Mouse (Mus musculus) heart, embryonic 10.5 days (tissue): ENCODE data around the gene Wnt16. TPM values are rescaled to one million over a fixed set of nuclear protein-coding genes. Genes with fewer than 3 reads are reported as not detected.
A peak's percentile ranks its signal among the peaks of the same experiment; 100 is the strongest.

Experiments used
- DNase-seq: peaks from one replicate; pipeline ENCODE4 v3.0.0-alpha.2; 2017; ENCODE audit warnings: low spot score
- H3K27ac ChIP-seq: fragments of 300-500 bp; sonication (generic); 2 replicates; pipeline ENCODE4 v1.5.1; 2016; ENCODE audit warnings: mild to moderate bottlenecking
- H3K27me3 ChIP-seq: fragments of 300-500 bp; sonication (generic); 2 replicates; pipeline ENCODE4 v1.6.1; 2016; ENCODE audit warnings: mild to moderate bottlenecking; ENCODE audit not compliant: poor library complexity, insufficient read depth, severe bottlenecking
- H3K36me3 ChIP-seq: fragments of 300-500 bp; sonication (generic); 2 replicates; pipeline ENCODE4 v1.6.1; 2016; ENCODE audit warnings: mild to moderate bottlenecking, moderate library complexity
- H3K4me1 ChIP-seq: fragments of 300-500 bp; sonication (generic); 2 replicates; pipeline ENCODE4 v1.6.1; 2016; ENCODE audit warnings: mild to moderate bottlenecking
- H3K4me3 ChIP-seq: fragments of 300-500 bp; sonication (generic); 2 replicates; pipeline ENCODE4 v1.5.1; 2016; ENCODE audit warnings: mild to moderate bottlenecking, moderate library complexity
- H3K9me3 ChIP-seq: fragments of 300-500 bp; sonication (generic); 2 replicates; pipeline ENCODE4 v1.6.1; 2016; ENCODE audit warnings: mild to moderate bottlenecking, moderate library complexity
- WGBS: fragments of 180-500 bp; shearing (Covaris S2); methylation state at CpG from one replicate; pipeline ENCODE4 v1.1.7; 2016; 5-methylcytosine and 5-hydroxymethylcytosine counted together
- polyA plus RNA-seq: library from polyadenylated mRNA; unstranded; fragments of >200 nt; fragmentation: Nextera tagmentation; extraction: Ambion mirVana; gene quantifications from 2 replicates; pipeline ENCODE4 v1.2.1, GENCODE M21; 2016

The Wnt16 gene
- polyA plus RNA-seq, 1 experiment from 2014 or later, result 0.09 TPM

DNA sequence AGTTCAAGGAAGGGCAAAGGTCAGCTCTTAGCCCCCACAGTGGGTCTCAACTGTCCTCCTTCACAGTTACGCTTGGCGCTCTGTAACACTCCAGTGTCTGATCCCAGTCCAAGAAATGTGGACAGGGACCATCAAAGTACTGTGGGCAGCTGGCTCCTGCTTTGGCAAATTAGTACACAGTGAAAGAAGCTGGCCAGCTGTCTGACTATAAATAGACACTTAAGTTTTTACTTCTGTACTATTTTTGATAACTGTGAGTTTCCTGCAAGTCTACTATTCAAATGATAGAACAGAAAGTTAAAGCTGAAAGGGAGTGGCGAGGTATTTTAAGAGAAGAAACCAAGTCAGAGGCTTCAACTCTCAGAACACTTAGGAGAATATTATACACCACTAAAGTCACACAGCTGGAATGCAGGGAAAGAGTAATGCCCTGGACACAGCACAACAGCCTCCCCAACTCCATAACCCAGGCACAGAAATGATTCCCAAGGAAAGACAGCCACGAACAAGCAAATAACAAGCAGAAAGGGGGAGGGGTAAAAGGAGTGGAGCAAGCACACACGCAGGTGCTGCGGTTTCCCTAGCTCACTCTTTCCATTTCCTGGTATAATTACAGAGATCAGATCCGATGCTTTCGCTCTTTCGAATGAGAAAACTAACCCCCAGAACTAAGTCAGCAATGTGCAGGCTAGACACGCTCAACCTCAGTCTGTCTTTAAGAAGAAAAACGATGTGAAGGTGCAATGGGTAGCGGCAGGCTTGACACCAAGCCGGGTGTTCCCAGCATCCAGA lies 42.3 kb downstream of the Wnt16 start:
- H3K9me3 ChIP-seq, result no peaks in the 10 kb centered on the region
- H3K36me3 ChIP-seq, result no peaks in the 10 kb centered on the region
- H3K27ac ChIP-seq, result no peak overlapping the region
- peaks cover 2% of the 10 kb centered on the region; the same call in 1 of the 2 replicates for H3K4me1 ChIP-seq
- no peak overlapping the region for H3K4me3 ChIP-seq
- H3K27me3 ChIP-seq, result no peaks in the 10 kb centered on the region
- no peak for DNase-seq
- WGBS, result 87% methylated on average over 13 of the region's 13 CpGs

GRCm38 (mm10) chr6:22332548-22332947 lies 44.5 kb downstream of the Wnt16 start:
- peaks cover 2% of the 10 kb centered on the region; the same call in 1 of the 2 replicates for H3K4me1 ChIP-seq
- no peak for DNase-seq
- 0 out of 2 replicates have a peak, but pooled peaks cover 1% of the 10 kb centered on the region for H3K36me3 ChIP-seq
- no peaks in the 10 kb centered on the region for H3K9me3 ChIP-seq
- WGBS, result 88% methylated on average over 2 of the region's 2 CpGs
- no peak overlapping the region for H3K4me3 ChIP-seq
- no peaks in the 10 kb centered on the region for H3K27me3 ChIP-seq
- H3K27ac ChIP-seq, result no peak overlapping the region

DNA sequence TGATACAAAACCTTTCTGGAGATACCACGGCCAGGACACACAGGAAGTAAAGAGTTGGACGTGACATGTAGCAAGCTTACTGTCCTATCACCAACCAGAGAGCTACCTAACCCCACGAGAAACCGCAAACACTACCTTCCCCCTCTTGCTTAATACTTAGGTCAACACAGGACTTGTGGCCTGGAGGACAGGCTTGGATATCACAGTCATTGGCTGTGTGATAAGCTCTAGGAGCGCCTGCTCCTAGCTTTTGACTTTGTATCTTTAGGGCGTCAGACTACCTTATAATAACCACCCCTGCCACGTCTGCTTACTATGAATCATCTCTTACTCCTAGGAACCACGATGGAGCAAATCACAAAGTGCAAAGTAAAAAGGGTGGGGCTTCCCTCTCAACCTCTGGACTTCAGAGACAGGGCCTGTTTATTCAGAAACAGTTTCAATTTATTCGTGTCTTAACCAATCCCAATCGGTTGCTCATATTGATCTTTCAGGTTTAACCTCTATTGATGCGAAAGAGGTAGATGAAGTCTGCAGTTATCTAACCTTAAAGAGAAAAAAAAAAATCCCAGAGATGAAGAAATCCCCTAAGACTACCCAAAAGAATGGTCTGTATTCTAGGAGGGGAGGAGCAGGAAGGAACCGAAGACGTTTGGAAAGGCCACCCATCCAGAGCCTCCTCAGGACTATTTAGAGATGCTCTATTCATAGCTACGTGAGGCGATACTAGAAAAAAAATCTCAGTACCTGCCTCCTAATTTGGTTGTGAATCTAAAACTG lies 51.9 kb downstream of the Wnt16 start:
- 81% methylated on average over 15 of the region's 15 CpGs for WGBS
- H3K4me3 ChIP-seq, result no peak overlapping the region
- H3K27me3 ChIP-seq, result no peaks in the 10 kb centered on the region
- peaks cover 21% of the 10 kb centered on the region for H3K36me3 ChIP-seq
- peaks cover 13% of the 10 kb centered on the region for H3K4me1 ChIP-seq
- no peak for DNase-seq
- no peaks in the 10 kb centered on the region for H3K9me3 ChIP-seq
- no peak overlapping the region for H3K27ac ChIP-seq

- Histone ChIP-seq H3K9me3 (no peaks in the 10 kb centered on the region), H3K4me3 (no peak overlapping the region), H3K27ac (no peak overlapping the region), H3K36me3 (peaks cover 21% of the 10 kb centered on the region), H3K27me3 (no peaks in the 10 kb centered on the region), H3K4me1 (peaks cover 15% of the 10 kb centered on the region)
- no peak for DNase-seq
- WGBS, result 92% methylated on average over 14 of the region's 14 CpGs
These were observed 52.8 kb downstream of the Wnt16 start for GRCm38 (mm10) chr6:22340779-22341178.

DNA sequence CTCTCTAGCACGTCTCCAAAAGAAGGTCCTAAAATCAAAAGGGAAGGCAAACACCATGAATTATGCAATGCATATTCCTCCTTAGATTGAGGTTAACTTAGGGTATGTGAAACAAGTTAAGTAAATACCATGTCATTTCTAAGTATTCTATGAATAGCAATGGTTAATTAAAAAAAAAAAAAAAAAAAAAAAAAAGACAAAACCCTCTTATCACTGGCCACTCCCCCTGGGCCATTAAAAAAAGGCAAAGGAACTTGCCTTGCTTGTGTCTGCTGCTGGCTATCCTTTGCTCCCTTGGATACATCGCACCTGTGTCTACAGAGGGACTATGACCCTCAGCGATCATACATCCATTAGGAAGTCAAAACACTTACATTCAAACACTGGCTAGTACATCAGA lies 55.3 kb downstream of the Wnt16 start:
- 92% methylated on average over 3 of the region's 3 CpGs for WGBS
- Histone ChIP-seq H3K36me3 (peaks cover 15% of the 10 kb centered on the region; the same call in 1 of the 2 replicates), H3K27me3 (no peaks in the 10 kb centered on the region), H3K4me1 (peaks cover 27% of the 10 kb centered on the region), H3K4me3 (no peak overlapping the region), H3K27ac (no peak overlapping the region), H3K9me3 (no peaks in the 10 kb centered on the region)
- no peak for DNase-seq

DNA sequence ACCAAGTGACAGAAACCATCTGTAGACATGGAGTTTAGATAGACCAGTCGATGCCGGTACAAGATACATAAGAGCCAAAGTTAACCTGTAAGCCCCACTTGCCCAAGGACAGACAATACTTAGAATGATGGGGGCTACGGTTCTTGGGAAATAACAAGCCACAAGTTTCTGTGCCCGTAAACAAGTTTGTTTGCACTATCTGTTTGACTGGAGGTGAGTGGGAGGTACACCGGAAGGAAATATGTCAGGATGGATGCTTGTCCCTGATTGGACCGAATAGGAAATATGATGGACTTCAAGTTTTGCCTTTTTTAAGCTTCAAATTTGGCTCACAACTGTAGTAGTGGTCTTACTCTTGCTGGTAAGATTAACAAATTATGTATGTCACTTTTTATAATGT lies 55.7 kb downstream of the Wnt16 start:
- Histone ChIP-seq H3K27me3 (no peaks in the 10 kb centered on the region), H3K9me3 (no peaks in the 10 kb centered on the region), H3K4me3 (no peak overlapping the region), H3K4me1 (peaks cover 27% of the 10 kb centered on the region), H3K36me3 (peaks cover 14% of the 10 kb centered on the region; the same call in 1 of the 2 replicates), H3K27ac (no peak overlapping the region)
- DNase-seq, result no peak
- 85% methylated on average over 6 of the region's 6 CpGs for WGBS

DNA sequence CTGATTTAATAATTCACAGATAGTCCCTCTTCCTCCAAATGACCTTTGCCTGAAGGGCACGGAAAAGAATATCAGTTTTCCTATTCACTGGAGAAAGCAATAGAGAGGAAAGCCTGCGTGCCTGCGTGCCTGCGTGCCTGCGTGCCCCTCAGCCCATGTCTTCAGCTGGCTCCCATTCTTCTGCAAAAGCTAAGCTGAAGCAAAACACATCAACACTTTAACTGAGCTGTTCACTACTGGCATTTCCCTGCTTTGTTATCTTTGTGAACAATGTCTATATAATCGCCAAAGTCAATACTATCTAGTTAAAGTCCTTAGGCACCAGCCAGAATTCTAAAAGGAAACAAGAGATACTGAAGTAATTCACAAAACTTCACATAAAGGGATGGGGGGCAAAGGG lies 56.4 kb downstream of the Wnt16 start:
- WGBS, result 51% methylated on average over 6 of the region's 6 CpGs
- no peaks in the 10 kb centered on the region for H3K9me3 ChIP-seq
- peak overlapping the region; percentile 69; the same call in 1 of the 2 replicates for H3K27ac ChIP-seq
- no peaks in the 10 kb centered on the region for H3K27me3 ChIP-seq
- 0 out of 2 replicates have a peak, but pooled peaks cover 9% of the 10 kb centered on the region for H3K36me3 ChIP-seq
- peak; percentile 56 for DNase-seq
- no peak overlapping the region for H3K4me3 ChIP-seq
- H3K4me1 ChIP-seq, result peaks cover 29% of the 10 kb centered on the region

DNA sequence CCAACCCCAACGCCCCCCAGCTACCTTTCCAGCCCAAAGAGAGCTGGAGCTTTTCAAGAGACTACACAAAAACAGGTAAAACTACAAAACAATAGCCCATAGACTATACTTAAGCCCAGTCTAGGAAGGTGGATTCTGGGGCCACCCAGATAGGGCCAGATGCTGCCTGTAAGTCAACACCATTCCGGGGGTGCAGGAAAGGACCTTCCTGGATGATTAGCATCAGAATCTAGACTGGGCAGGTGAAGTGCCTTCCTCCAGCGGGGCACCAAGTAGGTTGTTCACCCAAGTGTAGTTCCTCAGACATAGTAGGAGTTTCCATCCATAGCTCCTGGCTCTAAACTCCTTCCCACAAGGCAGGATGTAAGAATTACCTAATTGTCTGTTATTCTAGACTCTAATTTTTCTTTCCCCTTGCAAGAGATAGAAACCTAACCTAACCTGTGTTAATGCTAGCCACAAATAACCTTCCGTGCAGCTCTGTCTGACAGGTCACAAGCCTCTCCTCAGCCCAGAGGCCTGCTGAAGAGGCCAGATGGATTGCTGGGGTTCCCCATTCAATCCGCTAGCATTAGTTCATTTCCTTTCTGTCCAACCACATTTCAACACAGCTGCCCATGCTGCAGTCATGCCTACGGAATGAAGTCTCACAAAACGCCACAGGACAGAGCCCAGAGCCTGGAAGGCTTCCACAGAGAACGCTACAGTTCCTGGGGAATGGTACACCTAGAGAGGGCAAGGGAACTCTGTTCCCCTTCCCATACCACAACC lies 59.3 kb downstream of the Wnt16 start:
- 62% methylated on average over 8 of the region's 8 CpGs for WGBS
- no peaks in the 10 kb centered on the region for H3K9me3 ChIP-seq
- H3K27ac ChIP-seq, result 0 out of 2 replicates have a peak overlapping the region, but pooled peaks have one; percentile 18
- DNase-seq, result no peak
- peaks cover 42% of the 10 kb centered on the region for H3K4me1 ChIP-seq
- H3K36me3 ChIP-seq, result no peaks in the 10 kb centered on the region
- H3K27me3 ChIP-seq, result no peaks in the 10 kb centered on the region
- no peak overlapping the region for H3K4me3 ChIP-seq

Other genes with a start within 250 kb of the Wnt16 start
- 34.3 and 48.2 TPM in 2 replicates for gene Fam3c, start 68.0 kb downstream of the Wnt16 start, polyA plus RNA-seq